Mouse (Mus musculus): Measurements from ENCODE around the gene Krtap4-7. TPM values are rescaled to one million over a fixed set of nuclear protein-coding genes. Genes with fewer than 3 reads are reported as not detected.

Gene Krtap4-7
- polyA plus RNA-seq, 1 experiment from 2014 or later, result not detected

Other genes with a start within 250 kb of the Krtap4-7 start
- gene Krt12, start 221.8 kb downstream of the Krtap4-7 start, polyA plus RNA-seq (2016; fragmentation: Nextera tagmentation; extraction: Ambion mirVana), result 0.09 TPM in 1 of 2 replicates, not detected in the other
- gene Krt20, start 205.9 kb downstream of the Krtap4-7 start, polyA plus RNA-seq (2016; fragmentation: Nextera tagmentation; extraction: Ambion mirVana), result 0.35 and 1.6 TPM in 2 replicates
- gene Krt23, start 151.0 kb downstream of the Krtap4-7 start, polyA plus RNA-seq (2016; fragmentation: Nextera tagmentation; extraction: Ambion mirVana), result 0.24 TPM in 1 of 2 replicates, not detected in the other
- gene Krt39, start 122.8 kb downstream of the Krtap4-7 start, polyA plus RNA-seq (2016; fragmentation: Nextera tagmentation; extraction: Ambion mirVana), result not detected in 2 replicates
- not detected in 2 replicates for gene Krt40, start 100.9 kb downstream of the Krtap4-7 start, polyA plus RNA-seq (2016; fragmentation: Nextera tagmentation; extraction: Ambion mirVana)
- not detected in 2 replicates for gene Krtap3-3, start 93.2 kb downstream of the Krtap4-7 start, polyA plus RNA-seq (2016; fragmentation: Nextera tagmentation; extraction: Ambion mirVana)
- gene Krtap3-2, start 87.2 kb downstream of the Krtap4-7 start, polyA plus RNA-seq (2016; fragmentation: Nextera tagmentation; extraction: Ambion mirVana), result not detected in 2 replicates
- not detected in 2 replicates for gene Gm11939, start 84.6 kb downstream of the Krtap4-7 start, polyA plus RNA-seq (2016; fragmentation: Nextera tagmentation; extraction: Ambion mirVana)
- not detected in 2 replicates for gene Krtap3-1, start 77.5 kb downstream of the Krtap4-7 start, polyA plus RNA-seq (2016; fragmentation: Nextera tagmentation; extraction: Ambion mirVana)
- not detected in 2 replicates for gene Krtap1-5, start 63.1 kb downstream of the Krtap4-7 start, polyA plus RNA-seq (2016; fragmentation: Nextera tagmentation; extraction: Ambion mirVana)
- gene Krtap1-4, start 60.4 kb downstream of the Krtap4-7 start, polyA plus RNA-seq (2016; fragmentation: Nextera tagmentation; extraction: Ambion mirVana), result not detected in 2 replicates
- not detected in 2 replicates for gene Krtap1-3, start 52.8 kb downstream of the Krtap4-7 start, polyA plus RNA-seq (2016; fragmentation: Nextera tagmentation; extraction: Ambion mirVana)
- gene Krtap9-3, start 46.0 kb downstream of the Krtap4-7 start, polyA plus RNA-seq (2016; fragmentation: Nextera tagmentation; extraction: Ambion mirVana), result not detected in 2 replicates
- not detected in 2 replicates for gene Gm11938, start 40.8 kb downstream of the Krtap4-7 start, polyA plus RNA-seq (2016; fragmentation: Nextera tagmentation; extraction: Ambion mirVana)
- gene Gm11937, start 33.9 kb downstream of the Krtap4-7 start, polyA plus RNA-seq (2016; fragmentation: Nextera tagmentation; extraction: Ambion mirVana), result not detected in 2 replicates
- gene Krtap2-4, start 29.2 kb downstream of the Krtap4-7 start, polyA plus RNA-seq (2016; fragmentation: Nextera tagmentation; extraction: Ambion mirVana), result not detected in 2 replicates
- not detected in 2 replicates for gene Gm11562, start 23.7 kb downstream of the Krtap4-7 start, polyA plus RNA-seq (2016; fragmentation: Nextera tagmentation; extraction: Ambion mirVana)
- not detected in 2 replicates for gene Krtap4-1, start 15.9 kb downstream of the Krtap4-7 start, polyA plus RNA-seq (2016; fragmentation: Nextera tagmentation; extraction: Ambion mirVana)
- gene Krtap4-2, start 9.0 kb downstream of the Krtap4-7 start, polyA plus RNA-seq (2016; fragmentation: Nextera tagmentation; extraction: Ambion mirVana), result not detected in 2 replicates
- gene Gm11555, start 6.1 kb upstream of the Krtap4-7 start, polyA plus RNA-seq (2016; fragmentation: Nextera tagmentation; extraction: Ambion mirVana), result not detected in 2 replicates
- gene Gm11563, start 14.9 kb upstream of the Krtap4-7 start, polyA plus RNA-seq (2016; fragmentation: Nextera tagmentation; extraction: Ambion mirVana), result not detected in 2 replicates
- not detected in 2 replicates for gene Krtap4-6, start 21.9 kb upstream of the Krtap4-7 start, polyA plus RNA-seq (2016; fragmentation: Nextera tagmentation; extraction: Ambion mirVana)
- gene Gm14190, start 46.7 kb upstream of the Krtap4-7 start, polyA plus RNA-seq (2016; fragmentation: Nextera tagmentation; extraction: Ambion mirVana), result not detected in 2 replicates
- not detected in 2 replicates for gene Gm14180, start 90.2 kb upstream of the Krtap4-7 start, polyA plus RNA-seq (2016; fragmentation: Nextera tagmentation; extraction: Ambion mirVana)
- not detected in 2 replicates for gene Gm11595, start 128.8 kb upstream of the Krtap4-7 start, polyA plus RNA-seq (2016; fragmentation: Nextera tagmentation; extraction: Ambion mirVana)
- gene Krtap4-8, start 136.6 kb upstream of the Krtap4-7 start, polyA plus RNA-seq (2016; fragmentation: Nextera tagmentation; extraction: Ambion mirVana), result not detected in 2 replicates
- gene Krtap4-9, start 141.1 kb upstream of the Krtap4-7 start, polyA plus RNA-seq (2016; fragmentation: Nextera tagmentation; extraction: Ambion mirVana), result not detected in 2 replicates
- not detected in 2 replicates for gene Gm11596, start 149.4 kb upstream of the Krtap4-7 start, polyA plus RNA-seq (2016; fragmentation: Nextera tagmentation; extraction: Ambion mirVana)
- not detected in 2 replicates for gene Gm11569, start 154.8 kb upstream of the Krtap4-7 start, polyA plus RNA-seq (2016; fragmentation: Nextera tagmentation; extraction: Ambion mirVana)
- not detected in 2 replicates for gene Gm11554, start 160.4 kb upstream of the Krtap4-7 start, polyA plus RNA-seq (2016; fragmentation: Nextera tagmentation; extraction: Ambion mirVana)
- gene Krtap4-13, start 165.8 kb upstream of the Krtap4-7 start, polyA plus RNA-seq (2016; fragmentation: Nextera tagmentation; extraction: Ambion mirVana), result not detected in 2 replicates
- not detected in 2 replicates for gene Gm11564, start 171.6 kb upstream of the Krtap4-7 start, polyA plus RNA-seq (2016; fragmentation: Nextera tagmentation; extraction: Ambion mirVana)
- gene 2300003K06Rik, start 194.0 kb upstream of the Krtap4-7 start, polyA plus RNA-seq (2016; fragmentation: Nextera tagmentation; extraction: Ambion mirVana), result not detected in 2 replicates
- gene Krtap4-16, start 207.5 kb upstream of the Krtap4-7 start, polyA plus RNA-seq (2016; fragmentation: Nextera tagmentation; extraction: Ambion mirVana), result not detected in 2 replicates
- gene Gm11568, start 213.8 kb upstream of the Krtap4-7 start, polyA plus RNA-seq (2016; fragmentation: Nextera tagmentation; extraction: Ambion mirVana), result not detected in 2 replicates
- not detected in 2 replicates for gene Gm11559, start 220.4 kb upstream of the Krtap4-7 start, polyA plus RNA-seq (2016; fragmentation: Nextera tagmentation; extraction: Ambion mirVana)
- gene Krtap9-1, start 229.3 kb upstream of the Krtap4-7 start, polyA plus RNA-seq (2016; fragmentation: Nextera tagmentation; extraction: Ambion mirVana), result not detected in 2 replicates
- gene Gm11567, start 235.1 kb upstream of the Krtap4-7 start, polyA plus RNA-seq (2016; fragmentation: Nextera tagmentation; extraction: Ambion mirVana), result not detected in 2 replicates

Measured in hindbrain, embryonic 10.5 days (tissue).